Comparison of ENCODE assay signal across 18 mouse cellular contexts in genomic region chr10:8021971-8022370, GRCm38 (mm10).
A peak's percentile ranks its signal among the peaks of the same experiment; 100 is the strongest.
DNase-seq lines count a peak whose midpoint lies in the region; ATAC-seq and TF ChIP-seq lines count a peak whose summit lies in the region.
"Had no signal": no experiment of that assay in that cellular context is flagged by ENCODE, and none has a peak within 500 bp of the region (broad histone marks: within the 10 kb centered on the region; RNA-seq: fewer than 3 reads in every experiment).

No protein-coding gene starts in this region.

- no peaks in the 10 kb centered on the region for H3K27me3 ChIP-seq in kidney, adult 2 months (replicated peaks; ENCODE audit: control insufficient read depth, insufficient read depth, low read length)
- no peaks in the 10 kb centered on the region for H3K27me3 ChIP-seq in MEL (ENCODE audit: control insufficient read depth in 1 of 2, insufficient read depth in 2 of 2, low read length in 2 of 2)
- no peaks in the 10 kb centered on the region for H3K27me3 ChIP-seq in intestine, postnatal 0 days (replicated peaks; ENCODE audit: control insufficient read depth, insufficient read depth, low read length)
- H3K27me3 ChIP-seq: heart, embryonic 15.5 days; liver, embryonic 13.5 days; neural tube, embryonic 15.5 days had no signal

- no peaks in the 10 kb centered on the region for H3K9me3 ChIP-seq in MEL (replicated peaks; ENCODE audit: insufficient read depth, low read length)
- H3K9me3 ChIP-seq in intestine, postnatal 0 days (ENCODE audit: control insufficient read depth), result no peaks in the 10 kb centered on the region
- H3K9me3 ChIP-seq: heart, embryonic 15.5 days; hindbrain, embryonic 10.5 days; liver, embryonic 13.5 days; neural tube, embryonic 15.5 days had no signal

- TF ChIP-seq CTCF in kidney, adult 2 months (conservative IDR thresholded peaks at IDR 0.05; ENCODE audit: insufficient read depth, insufficient read length, low read depth, low read length), result no peak
- no peak for TF ChIP-seq CTCF in MEL (IDR thresholded peaks at IDR 0.05 in 2 of 3, conservative IDR thresholded peaks at IDR 0.05 in 1 of 3; ENCODE audit: control insufficient read depth in 1 of 3, insufficient read depth in 1 of 3, low read depth in 2 of 3, low read length in 3 of 3, poor library complexity in 1 of 3, severe bottlenecking in 1 of 3)
- no peak for TF ChIP-seq CTCF in intestine, postnatal 0 days (IDR thresholded peaks at IDR 0.05; ENCODE audit: low read depth)

- no peak for TF ChIP-seq EP300 in MEL (IDR thresholded peaks at IDR 0.05; ENCODE audit: low read depth in 1 of 2, low read length in 2 of 2)

- peak; percentile 49; the same call in 1 of the 2 replicates for ATAC-seq in intestine, postnatal 0 days
- ATAC-seq: forebrain, embryonic 14.5 days had no signal

- H3K27ac ChIP-seq in kidney, adult 2 months (ENCODE audit: insufficient read depth, low read depth, low read length), result no peak overlapping the region
- peak overlapping the region; percentile 64 for H3K27ac ChIP-seq in MEL (ENCODE audit: control insufficient read depth, low read depth, low read length)
- no peak overlapping the region for H3K27ac ChIP-seq in intestine, postnatal 0 days (ENCODE audit: low read depth, low read length)
- H3K27ac ChIP-seq: heart, embryonic 15.5 days; hindbrain, embryonic 10.5 days; liver, embryonic 13.5 days; neural tube, embryonic 15.5 days had no signal

- no peaks in the 10 kb centered on the region for H3K36me3 ChIP-seq in kidney, adult 2 months (ENCODE audit: control insufficient read depth, insufficient read depth, low read length)
- H3K36me3 ChIP-seq in MEL (ENCODE audit: control insufficient read depth in 1 of 2, insufficient read depth in 2 of 2, low read length in 2 of 2), result peaks cover 0 to 55% of the 10 kb centered on the region in 2 experiments; a peak in 2 of 4 replicates
- no peaks in the 10 kb centered on the region for H3K36me3 ChIP-seq in intestine, postnatal 0 days (ENCODE audit: control insufficient read depth, insufficient read depth)
- H3K36me3 ChIP-seq: heart, embryonic 15.5 days; hindbrain, embryonic 10.5 days; liver, embryonic 13.5 days; neural tube, embryonic 15.5 days had no signal

- 0 out of 2 replicates have a peak, but pooled peaks cover 3% of the 10 kb centered on the region for H3K4me1 ChIP-seq in kidney, adult 2 months (ENCODE audit: control insufficient read depth, insufficient read depth, low read length)
- H3K4me1 ChIP-seq in MEL (ENCODE audit: control insufficient read depth in 1 of 2, insufficient read depth in 2 of 2, low read length in 2 of 2), result peaks cover 25 to 56% of the 10 kb centered on the region in 2 experiments
- H3K4me1 ChIP-seq in intestine, postnatal 0 days (replicated peaks; ENCODE audit: control insufficient read depth, insufficient read depth, low read length), result no peaks in the 10 kb centered on the region; the same call in 1 of the 2 replicates

- no peaks in the 10 kb centered on the region for H3K79me2 ChIP-seq in MEL (ENCODE audit: control insufficient read depth, insufficient read depth, low read length, poor library complexity)

- no peak for TF ChIP-seq RAD21 in MEL (IDR thresholded peaks at IDR 0.05; ENCODE audit: low read depth, low read length)

- H3K4me2 ChIP-seq in intestine, postnatal 0 days (replicated peaks; ENCODE audit: low read depth), result no peak overlapping the region
- H3K4me2 ChIP-seq: heart, embryonic 15.5 days; liver, embryonic 13.5 days; neural tube, embryonic 15.5 days had no signal

- H3K4me3 ChIP-seq in kidney, adult 2 months (ENCODE audit: insufficient read depth, low read depth, low read length), result no peak overlapping the region
- H3K4me3 ChIP-seq in MEL (ENCODE audit: control insufficient read depth in 1 of 2, insufficient read depth in 1 of 2, low read depth in 2 of 2, low read length in 2 of 2), result no peak overlapping the region
- no peak overlapping the region for H3K4me3 ChIP-seq in intestine, postnatal 0 days (ENCODE audit: low read depth, low read length)
- H3K4me3 ChIP-seq: heart, embryonic 15.5 days; hindbrain, embryonic 10.5 days; liver, embryonic 13.5 days; neural tube, embryonic 15.5 days had no signal

- WGBS in kidney, adult 2 months, result 56% methylated on average over 1 of the region's 1 CpGs
- 47% methylated on average over 1 of the region's 1 CpGs for WGBS in intestine, postnatal 0 days

- peak; percentile 48 for DNase-seq in kidney, adult 2 months
- DNase-seq in kidney, adult 18-20 months, result no peak
- DNase-seq in lung, postnatal 10 days, result peak; percentile 2
- DNase-seq in lung, postnatal 14 days, result no peak
- DNase-seq in MEL (ENCODE audit: low read depth, low spot score), result peak; percentile 71
- no peak for DNase-seq in thymus, postnatal 0 days (ENCODE audit: low spot score)
- DNase-seq in thymus, postnatal 14 days, result no peak
- DNase-seq: adrenal gland, adult 2 months; cerebellum, adult 8-10 months; embryo, embryonic 11 days; liver, embryonic 13.5 days; right cerebral cortex, postnatal 25 days; thymus, adult 18-20 months had no signal

- no peak for TF ChIP-seq POLR2A in kidney, adult 2 months (IDR thresholded peaks at IDR 0.05; ENCODE audit: low read depth, low read length)
- no peak for TF ChIP-seq POLR2A in MEL (IDR thresholded peaks at IDR 0.05; ENCODE audit: control insufficient read depth in 1 of 2, insufficient read depth in 1 of 2, low read depth in 1 of 2, low read length in 2 of 2, poor library complexity in 1 of 2)

- no peak overlapping the region for H3K9ac ChIP-seq in MEL (ENCODE audit: control insufficient read depth, low read depth, low read length, poor library complexity, severe bottlenecking)
- no peak overlapping the region for H3K9ac ChIP-seq in intestine, postnatal 0 days (ENCODE audit: low read depth, low read length)
- H3K9ac ChIP-seq: heart, embryonic 15.5 days; liver, embryonic 13.5 days; neural tube, embryonic 15.5 days had no signal

TF ChIP-seq in MEL, 35 proteins besides CTCF, POLR2A, EP300 and RAD21:
- no peak for TF ChIP-seq UBTF (IDR thresholded peaks at IDR 0.05; ENCODE audit: borderline replicate concordance, insufficient read depth, low read depth, low read length)
- peak; percentile 21; the same call in 1 of the 2 replicates for TF ChIP-seq MAX (IDR thresholded peaks at IDR 0.05; ENCODE audit: low read length)

Comparison
In these comparisons a context has a peak if more than half of its experiments do, and no peak if none do; other contexts are left out.
1. DNase-seq: peak in kidney, adult 2 months (single experiment), lung, postnatal 10 days (single experiment) and MEL (single experiment); none in kidney, adult 18-20 months (single experiment), lung, postnatal 14 days (single experiment), thymus, postnatal 0 days (single experiment) and thymus, postnatal 14 days (single experiment).